Mouse (Mus musculus): ENCODE measurements at regions not wholly inside any gene's neighbourhood (a gene's known extent, or its start where the extent isn't known, plus 50 kb on each side); places are given as distances from the start of the nearest gene placed in this dataset.

DNA sequence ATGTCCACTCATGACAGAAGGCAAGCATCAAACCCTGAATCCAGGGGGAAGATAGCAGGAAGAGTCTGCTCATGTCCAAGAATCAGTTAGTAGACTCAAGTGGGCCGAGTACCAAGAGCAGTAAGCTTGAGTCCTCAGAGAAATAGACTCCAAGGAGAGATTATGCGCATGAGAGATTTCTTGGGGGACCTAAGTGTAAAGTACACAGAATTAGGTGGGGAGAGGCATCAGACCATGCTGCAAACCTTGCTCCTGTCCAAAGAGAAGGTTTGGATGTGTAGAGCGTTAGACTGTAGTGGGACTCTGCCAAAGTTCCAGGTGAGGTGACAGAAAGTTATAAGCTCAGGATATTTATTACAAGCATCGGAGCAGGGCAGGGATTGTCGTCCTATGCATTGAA lies 654.4 kb downstream of the Dhx35 start:
- no peak for ATAC-seq (replicated peaks; ENCODE audit: low FRiP score, low TSS enrichment, poor library complexity, severe bottlenecking)

DNA sequence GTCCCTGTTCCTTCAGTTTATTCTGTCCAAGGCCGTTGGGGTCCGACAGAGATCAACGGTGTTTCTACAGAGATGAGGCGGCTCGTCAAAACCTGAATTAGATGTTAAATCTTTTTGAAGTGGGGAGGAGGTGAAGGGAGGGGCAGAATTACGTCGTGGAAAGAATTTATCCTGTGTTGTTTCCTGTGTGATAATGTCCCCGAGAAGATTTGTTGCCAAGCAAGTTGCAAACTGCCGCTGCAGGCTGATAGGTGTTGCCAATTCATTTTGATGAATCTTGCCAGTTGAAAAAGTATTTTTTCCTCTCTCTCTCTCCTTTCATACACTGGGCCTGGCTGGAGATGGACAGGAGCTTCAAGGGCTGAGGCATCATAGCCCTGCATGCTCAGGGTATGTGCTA lies 656.8 kb downstream of the Dhx35 start:
- no peak for ATAC-seq (replicated peaks; ENCODE audit: low FRiP score, low TSS enrichment, poor library complexity, severe bottlenecking)

DNA sequence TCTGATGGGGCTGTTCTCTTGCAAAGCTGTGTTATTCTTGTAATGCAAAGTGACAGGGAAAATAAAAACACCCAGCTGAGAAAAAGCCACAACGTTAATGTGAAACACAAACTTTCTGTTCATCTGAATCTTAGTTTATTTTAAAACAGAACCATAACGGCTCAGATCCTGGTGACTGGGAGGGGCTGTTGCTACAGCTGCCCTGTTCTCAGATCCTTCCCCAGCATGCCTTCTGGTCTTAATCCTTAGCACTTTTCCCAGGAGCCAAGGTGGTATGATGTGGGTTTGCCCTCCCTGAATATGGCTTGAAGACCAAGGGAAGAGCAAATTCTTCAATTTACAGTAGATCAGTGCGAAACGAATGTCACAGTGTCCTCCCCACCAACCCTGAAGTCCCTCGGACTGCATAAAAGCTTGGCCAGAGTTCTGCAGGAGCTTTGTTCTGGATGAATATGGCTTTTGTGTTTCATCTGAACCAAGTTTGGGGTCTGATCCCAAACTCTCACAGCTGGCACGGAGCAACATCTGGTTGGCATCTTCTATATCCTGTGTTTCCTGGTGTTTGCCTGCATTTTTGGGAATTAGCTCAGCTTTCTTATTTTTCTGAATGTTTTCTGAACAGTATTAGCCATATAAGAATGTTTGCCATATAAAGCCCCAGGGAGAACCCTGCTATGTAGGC lies 686.9 kb downstream of the Dhx35 start:
- no peak for ATAC-seq (replicated peaks; ENCODE audit: low FRiP score, low TSS enrichment, poor library complexity, severe bottlenecking)

DNA sequence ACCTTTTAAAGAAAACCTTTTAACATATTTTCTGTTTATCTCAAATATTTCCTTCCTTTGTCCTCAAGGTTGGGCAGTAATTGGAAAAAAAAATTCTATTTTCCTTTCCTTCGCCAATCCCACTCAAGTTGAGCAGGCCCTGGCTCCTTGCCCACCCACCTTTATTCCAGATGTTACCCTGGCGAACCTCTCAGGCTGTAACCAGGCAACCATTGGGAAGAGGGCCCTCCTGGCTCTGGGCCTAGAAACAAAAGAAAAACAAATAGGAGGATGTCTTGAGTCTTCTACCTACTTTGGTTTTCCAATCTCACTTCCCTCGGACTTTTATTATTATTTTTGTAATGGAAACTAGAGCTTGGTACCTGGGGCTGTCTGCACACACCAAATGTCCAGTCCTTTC lies 696.5 kb downstream of the Dhx35 start:
- ATAC-seq (replicated peaks; ENCODE audit: low FRiP score, low TSS enrichment, poor library complexity, severe bottlenecking): no peak

DNA sequence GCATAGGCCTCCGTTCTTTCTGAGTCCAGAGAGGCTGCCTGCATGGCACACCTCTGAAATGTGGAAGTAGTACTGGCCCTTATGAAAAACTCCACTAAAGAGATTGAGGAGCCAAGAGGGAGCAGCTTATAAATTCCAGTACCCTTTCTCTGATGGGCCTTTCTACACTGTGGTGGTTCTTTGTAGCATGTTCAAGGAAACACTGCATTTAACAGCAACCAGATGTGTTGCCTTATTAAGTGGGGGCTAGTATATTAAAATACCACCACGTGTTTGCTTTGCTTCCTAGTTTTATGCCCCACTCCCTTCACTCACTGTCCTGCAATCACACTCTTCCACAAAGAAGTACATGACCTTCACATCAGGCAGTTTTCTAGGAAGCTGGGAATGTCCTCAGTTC lies 704.1 kb downstream of the Dhx35 start:
- ATAC-seq (replicated peaks; ENCODE audit: low FRiP score, low TSS enrichment, poor library complexity, severe bottlenecking): no peak

DNA sequence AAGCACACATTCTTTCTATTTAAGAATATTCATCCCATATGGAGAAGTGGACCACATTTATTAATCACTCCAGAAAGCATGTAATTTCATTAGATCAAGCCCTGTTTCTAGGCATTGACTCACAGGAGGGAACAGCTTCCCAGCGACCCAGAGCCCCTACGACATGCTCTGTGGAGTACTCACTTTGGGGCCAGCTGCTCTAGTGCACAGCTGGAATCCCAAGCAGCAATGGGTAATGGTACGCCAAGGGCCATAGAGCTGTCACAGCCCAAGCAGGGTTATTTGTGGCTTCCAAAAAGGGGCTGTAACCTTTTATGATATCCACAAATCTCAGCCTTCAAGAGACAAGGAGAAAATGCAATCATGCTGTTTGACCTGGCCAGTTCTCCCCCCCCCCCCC lies 706.4 kb downstream of the Dhx35 start:
- ATAC-seq (replicated peaks; ENCODE audit: low FRiP score, low TSS enrichment, poor library complexity, severe bottlenecking): no peak

DNA sequence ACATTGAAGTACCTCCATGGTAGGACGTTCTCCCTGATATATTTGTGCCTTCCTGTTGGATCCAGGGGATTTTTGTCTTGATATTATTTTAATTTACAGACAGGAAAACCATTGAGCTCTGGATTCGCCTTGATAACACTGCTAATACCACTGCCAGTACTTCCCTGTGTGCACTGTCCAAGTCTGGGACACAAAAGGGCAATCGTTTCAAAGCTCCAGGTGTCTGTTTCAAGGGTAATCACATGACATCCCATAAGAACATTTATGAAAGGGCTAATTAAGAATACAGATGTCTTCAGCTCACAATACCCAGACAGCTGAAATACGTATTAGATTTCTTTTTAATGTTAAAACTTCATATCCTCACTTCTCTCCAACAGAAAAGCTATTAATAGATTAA lies 724.5 kb downstream of the Dhx35 start:
- no peak for ATAC-seq (replicated peaks; ENCODE audit: low FRiP score, low TSS enrichment, poor library complexity, severe bottlenecking)

DNA sequence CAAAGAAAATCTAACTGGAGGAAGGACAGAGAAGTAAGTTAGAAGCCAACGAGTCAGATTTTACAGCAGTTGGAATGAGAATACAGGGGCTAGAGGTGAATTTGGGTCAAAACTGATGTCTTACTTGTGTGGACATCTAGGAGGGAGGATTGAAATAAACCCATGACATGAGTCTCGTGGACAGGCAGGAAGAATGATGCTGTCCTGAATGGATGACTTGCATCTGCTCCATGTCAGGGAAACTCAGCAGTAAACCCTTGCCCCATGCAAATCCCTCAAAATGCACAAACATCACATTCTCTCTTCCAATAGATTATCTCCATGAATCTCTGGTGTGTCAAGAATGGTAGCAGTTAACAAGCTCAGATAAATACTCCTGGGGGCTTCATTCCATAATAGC lies 729.1 kb downstream of the Dhx35 start:
- ATAC-seq (replicated peaks; ENCODE audit: low FRiP score, low TSS enrichment, poor library complexity, severe bottlenecking): no peak

DNA sequence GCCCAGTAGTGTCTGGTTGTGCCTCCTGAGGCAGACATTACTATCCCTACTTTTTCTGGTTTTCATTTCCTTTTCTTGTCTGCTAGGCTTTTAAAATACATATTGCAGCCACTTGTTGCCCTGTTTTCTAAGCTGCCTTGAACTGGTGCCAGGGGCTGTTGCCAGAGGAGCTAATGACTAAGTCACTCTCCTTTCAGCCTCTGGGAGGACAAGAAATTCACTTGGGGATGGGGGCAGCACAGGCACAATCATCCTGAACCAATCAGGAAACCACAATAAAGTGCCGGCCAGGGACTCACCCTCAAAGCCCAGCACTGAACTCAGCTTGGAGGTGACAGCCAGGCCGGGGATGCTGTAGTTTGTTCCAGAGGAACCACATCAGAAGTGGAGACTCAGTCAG lies 740.3 kb downstream of the Dhx35 start:
- no peak for ATAC-seq (replicated peaks; ENCODE audit: low FRiP score, low TSS enrichment, poor library complexity, severe bottlenecking)

DNA sequence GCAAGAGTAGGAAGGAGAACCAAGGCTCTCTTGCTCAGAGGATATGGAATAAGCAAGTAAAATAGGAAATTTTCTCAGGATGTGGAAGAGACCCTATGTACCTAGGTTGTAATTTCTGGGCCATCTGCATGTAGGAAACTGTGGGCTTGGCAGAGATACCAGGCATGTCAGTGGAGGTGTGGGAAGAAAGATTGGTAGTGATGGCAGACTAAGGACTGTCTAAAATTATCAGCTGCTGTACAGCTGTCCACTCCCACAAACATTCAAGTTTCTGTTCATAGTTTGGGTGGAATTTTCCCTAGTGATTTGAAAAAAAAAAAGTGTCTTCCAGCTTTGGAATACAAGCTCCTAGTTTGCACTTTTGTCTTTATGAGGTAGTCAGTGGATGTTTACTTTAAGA lies 744.7 kb downstream of the Dhx35 start:
- no peak for ATAC-seq (replicated peaks; ENCODE audit: low FRiP score, low TSS enrichment, poor library complexity, severe bottlenecking)

DNA sequence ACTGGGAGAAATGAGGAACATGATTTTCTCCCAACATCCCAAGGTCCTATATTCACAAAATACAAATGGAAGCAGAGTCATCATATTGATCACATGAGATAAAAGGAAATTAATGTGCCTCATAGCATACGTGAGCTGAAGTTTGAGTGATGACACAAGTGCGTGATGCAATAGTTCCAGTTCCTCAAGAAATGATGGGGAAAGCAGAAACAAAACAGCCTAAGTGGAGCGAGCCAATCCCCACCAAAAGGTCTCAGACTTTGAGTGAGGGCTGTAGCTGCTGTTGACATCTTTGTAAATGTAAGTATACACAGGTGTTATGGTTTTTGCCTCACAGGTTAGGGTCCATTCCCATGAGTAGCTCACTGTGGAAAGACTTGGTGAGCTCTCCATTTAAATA lies 763.0 kb downstream of the Dhx35 start:
- no peak for ATAC-seq (replicated peaks; ENCODE audit: low FRiP score, low TSS enrichment, poor library complexity, severe bottlenecking)

DNA sequence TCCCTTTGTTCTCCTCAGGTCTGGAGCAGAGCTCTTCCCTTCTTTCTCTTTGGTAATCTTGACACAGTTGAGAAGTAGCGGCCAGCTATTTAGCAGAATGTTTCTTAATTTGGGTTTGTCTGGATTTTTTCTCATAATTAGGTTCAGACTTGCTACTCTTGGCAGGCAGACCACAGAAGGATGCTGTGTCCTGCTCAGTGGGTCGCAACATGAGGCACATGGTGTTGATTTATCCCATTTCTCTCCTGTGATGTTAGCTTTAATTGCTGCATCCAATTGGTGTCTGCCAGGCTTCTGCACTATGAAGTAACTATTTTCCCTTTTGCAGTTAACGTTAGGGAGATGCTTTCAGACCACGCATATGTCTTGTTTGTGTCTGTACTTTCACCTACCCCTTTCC lies 768.7 kb downstream of the Gm826 start:
- ATAC-seq (replicated peaks; ENCODE audit: low FRiP score, low TSS enrichment, poor library complexity, severe bottlenecking): no peak

DNA sequence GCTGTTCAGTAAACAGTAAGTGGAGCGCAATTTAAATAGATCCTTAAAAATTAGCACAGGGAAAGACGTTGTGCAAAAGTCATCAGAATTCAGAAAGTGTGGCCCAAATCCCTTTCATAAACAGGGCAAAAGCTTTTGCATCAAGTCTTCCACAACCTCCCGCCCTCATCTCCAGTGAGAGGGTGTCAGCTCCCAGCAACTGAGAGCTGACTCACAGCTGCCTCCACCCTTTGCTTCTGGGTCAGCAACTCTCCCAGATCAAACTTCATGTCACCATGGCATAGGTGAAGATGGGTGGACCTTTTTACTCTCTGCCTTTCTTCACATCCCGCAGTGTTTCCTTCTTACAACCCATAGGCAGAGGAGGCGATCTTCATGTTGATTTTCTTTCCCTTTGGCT lies 768.0 kb downstream of the Gm826 start:
- ATAC-seq (replicated peaks; ENCODE audit: low FRiP score, low TSS enrichment, poor library complexity, severe bottlenecking): no peak

DNA sequence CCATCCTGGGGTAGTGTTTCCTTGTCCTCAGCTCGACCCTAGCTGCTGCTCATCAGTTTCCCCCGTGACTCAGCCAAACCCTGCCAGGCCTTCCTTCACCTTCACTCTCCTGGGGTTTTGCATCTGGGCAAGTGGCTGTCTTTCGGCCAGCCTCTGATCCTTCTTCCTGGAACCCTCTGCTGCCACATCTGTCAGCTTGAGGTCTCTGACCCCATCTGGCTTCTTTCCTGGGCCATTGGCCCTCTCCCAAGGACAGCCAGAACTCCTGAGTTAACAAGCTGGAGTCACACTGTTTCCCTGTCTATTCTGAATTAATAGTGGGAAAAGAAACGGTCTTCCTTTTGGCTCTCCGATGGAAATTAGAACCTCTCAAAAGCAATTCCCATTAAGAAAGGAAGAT lies 767.5 kb downstream of the Gm826 start:
- no peak for ATAC-seq (replicated peaks; ENCODE audit: low FRiP score, low TSS enrichment, poor library complexity, severe bottlenecking)

DNA sequence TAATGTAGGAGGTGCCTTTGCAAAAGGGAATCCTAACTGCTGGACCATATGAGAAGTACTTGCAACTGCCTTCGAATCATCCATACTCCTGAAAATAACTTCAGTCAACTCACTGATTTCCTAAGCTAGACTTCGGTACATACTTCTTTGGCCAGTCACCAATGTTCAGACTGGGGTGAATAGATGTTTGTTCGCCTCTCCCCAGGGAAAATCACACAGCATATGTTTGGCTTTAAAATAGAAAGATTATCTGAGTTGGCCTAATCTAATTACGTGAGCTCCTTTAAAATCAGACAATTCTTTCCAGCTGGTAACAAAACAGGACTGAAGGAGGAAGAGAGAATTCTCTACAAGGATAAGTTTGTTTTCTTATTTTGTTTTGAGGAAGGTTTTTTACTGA lies 765.6 kb downstream of the Gm826 start:
- no peak for ATAC-seq (replicated peaks; ENCODE audit: low FRiP score, low TSS enrichment, poor library complexity, severe bottlenecking)

DNA sequence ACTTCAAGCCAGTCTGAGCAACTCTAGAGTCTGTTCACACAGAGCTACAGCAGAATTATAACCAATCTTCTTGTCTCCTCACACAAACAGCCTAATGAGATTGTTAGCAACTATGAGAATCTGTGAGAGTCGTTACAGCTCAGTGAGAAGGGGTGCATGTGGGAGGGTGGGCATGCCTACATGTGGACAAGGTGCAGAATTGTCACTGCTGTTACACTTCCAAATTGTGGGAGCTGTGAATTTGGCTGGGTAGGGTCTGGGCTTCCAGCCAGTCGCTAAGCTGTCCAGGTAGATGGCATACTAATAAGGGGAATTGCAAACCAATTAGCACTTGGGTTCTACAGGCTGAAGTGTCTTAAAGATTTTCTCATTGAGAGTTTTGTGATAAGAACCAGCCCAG lies 762.1 kb downstream of the Gm826 start:
- ATAC-seq (replicated peaks; ENCODE audit: low FRiP score, low TSS enrichment, poor library complexity, severe bottlenecking): no peak

DNA sequence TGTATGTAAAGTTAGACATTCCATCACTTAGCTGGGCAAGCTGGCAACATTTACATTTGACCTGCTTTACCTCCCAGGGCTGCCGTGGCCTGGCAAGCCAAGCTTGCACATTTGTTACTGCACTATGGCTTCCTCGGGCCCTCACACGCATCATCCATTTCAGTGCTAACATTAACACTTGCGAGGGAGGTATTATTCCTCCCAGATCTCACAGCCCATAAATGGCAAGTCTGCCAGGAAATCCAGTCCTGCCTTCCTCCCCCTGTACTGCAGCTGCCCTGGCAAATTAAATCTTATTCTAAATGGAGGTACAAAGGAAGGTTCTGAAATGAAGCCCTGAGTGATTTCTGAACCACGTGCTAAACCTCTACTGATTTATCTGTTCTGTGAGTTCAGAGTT lies 758.7 kb downstream of the Gm826 start:
- no peak for ATAC-seq (replicated peaks; ENCODE audit: low FRiP score, low TSS enrichment, poor library complexity, severe bottlenecking)

DNA sequence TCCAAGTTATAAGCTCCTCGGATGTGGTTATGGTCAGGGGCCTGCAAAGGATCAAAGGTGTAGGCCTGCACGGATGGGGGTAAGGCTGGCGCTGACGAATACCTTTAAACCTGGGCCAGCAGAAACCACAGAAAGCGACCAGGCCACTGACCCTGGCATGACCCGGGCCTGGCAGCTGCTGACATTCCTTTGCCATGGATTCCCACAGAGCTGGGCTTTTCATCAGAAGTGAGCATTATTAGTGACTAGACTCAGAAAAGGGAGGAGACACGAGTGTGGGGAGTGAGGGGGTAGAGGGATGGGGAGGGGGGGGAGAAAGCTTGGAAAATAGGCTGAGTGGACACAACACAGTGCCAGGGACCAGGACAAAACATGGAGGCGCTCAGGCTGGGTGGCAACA lies 750.9 kb downstream of the Gm826 start:
- ATAC-seq (replicated peaks; ENCODE audit: low FRiP score, low TSS enrichment, poor library complexity, severe bottlenecking): no peak

DNA sequence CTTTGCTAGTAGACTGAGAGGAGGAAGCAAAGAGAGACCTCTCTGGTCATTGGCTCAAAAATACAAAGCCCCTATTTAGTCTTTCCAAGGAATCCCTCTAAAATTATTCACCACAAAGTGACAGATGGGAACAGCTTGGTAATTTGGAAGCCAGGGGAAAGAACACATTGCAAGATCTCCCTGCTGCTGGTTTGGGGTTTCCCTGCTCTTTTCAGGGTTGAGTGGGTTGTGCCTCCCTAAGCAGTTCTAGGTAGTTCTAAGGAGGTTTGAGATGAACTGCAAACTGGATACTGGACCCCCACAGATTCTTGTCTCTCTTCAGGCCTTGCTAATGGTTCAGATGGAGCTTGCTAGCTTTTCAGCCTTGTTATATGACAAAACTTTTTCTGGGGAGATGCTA lies 749.3 kb downstream of the Gm826 start:
- no peak for ATAC-seq (replicated peaks; ENCODE audit: low FRiP score, low TSS enrichment, poor library complexity, severe bottlenecking)

DNA sequence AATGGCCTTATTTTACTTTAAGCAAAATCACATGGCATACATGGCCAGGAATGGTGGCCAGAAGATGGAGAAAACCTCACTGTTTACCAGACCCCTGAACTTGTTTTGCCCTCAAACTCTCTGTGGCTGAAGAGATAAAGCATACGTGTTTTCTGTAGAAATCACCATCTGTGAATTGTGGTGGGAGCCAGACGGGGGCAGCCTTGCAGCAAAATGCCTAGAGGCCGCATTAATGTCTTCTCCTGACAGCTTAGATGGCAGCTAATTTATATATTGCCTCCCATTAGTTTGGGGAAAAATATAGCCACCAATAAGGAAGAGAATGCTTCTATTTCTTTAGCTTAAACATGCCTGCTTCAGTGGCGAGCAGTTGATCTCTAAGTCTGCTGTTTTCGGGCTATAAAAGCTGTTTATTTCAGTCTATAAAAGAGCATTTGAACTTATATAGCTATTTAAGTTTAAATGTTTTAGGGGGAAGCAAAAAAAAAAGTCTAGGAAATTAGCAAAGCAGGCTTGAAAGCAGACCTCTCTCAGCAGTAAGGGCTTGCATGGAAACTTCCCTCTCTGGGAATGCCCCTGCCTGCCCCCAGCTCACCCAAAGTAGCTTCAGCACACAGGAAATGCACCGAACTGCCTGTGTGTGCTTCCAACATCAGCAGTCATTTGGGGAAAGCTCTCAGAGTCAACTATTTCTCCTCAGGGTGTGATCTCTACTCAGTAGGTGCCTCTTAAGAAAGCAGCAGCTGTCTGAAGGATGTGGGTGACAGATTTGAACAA lies 747.1 kb downstream of the Gm826 start:
- ATAC-seq (replicated peaks; ENCODE audit: low FRiP score, low TSS enrichment, poor library complexity, severe bottlenecking): no peak

DNA sequence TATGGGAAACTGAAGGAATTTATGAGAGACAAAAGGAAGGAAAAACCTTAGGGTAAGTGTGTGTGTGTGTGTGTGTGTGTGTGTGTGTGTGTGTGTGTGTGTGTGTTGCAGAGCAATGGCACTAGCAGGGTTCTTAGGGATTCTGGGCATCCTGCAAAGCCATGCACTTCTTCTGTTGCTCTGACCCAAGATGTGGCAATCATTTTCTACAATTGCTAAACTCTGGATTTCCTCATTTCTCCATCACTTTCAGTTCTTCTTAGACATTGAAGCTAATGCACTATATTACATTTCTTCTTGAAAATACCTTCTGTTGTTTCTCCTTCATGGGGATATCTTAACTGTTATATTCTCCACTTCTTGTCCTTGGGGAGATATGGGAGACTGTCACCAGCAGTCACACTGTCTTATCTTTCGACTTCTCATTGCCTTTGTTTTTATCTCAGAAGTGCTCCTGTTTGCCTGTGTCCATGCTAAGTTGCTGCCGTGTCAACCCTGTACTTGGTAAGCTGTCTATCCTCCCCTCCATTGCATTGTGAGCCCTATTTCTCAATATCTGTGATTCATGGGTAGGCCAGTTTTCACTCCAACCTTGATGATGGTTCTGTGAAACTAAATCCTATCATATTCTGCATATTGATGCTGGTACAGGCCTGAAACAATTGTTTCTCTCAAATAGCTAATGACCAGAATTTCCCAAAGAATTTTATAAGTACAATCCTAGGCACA lies 742.4 kb downstream of the Gm826 start:
- no peak for ATAC-seq (replicated peaks; ENCODE audit: low FRiP score, low TSS enrichment, poor library complexity, severe bottlenecking)

Measured in megakaryocyte-erythroid progenitor cell, adult 5-6 weeks (primary cell).